Mouse (Mus musculus) activated CD4-positive, CD25-positive, alpha-beta regulatory T cell, adult 4 months (primary cell): ENCODE data around the gene Slc25a48. TPM values are rescaled to one million over a fixed set of nuclear protein-coding genes. Genes with fewer than 3 reads are reported as not detected.

Source experiments
- ATAC-seq: one replicate; pipeline ENCODE4 v1.8.0; 2017
- polyA plus RNA-seq, 2 experiments: library from polyadenylated mRNA; unstranded; fragments of 100-300 nt; shearing (Covaris generic); gene quantifications; one replicate each; pipeline ENCODE4 v1.2.1; 2017

Gene Slc25a48
- polyA plus RNA-seq, 2 experiments from 2014 or later = not detected

DNA sequence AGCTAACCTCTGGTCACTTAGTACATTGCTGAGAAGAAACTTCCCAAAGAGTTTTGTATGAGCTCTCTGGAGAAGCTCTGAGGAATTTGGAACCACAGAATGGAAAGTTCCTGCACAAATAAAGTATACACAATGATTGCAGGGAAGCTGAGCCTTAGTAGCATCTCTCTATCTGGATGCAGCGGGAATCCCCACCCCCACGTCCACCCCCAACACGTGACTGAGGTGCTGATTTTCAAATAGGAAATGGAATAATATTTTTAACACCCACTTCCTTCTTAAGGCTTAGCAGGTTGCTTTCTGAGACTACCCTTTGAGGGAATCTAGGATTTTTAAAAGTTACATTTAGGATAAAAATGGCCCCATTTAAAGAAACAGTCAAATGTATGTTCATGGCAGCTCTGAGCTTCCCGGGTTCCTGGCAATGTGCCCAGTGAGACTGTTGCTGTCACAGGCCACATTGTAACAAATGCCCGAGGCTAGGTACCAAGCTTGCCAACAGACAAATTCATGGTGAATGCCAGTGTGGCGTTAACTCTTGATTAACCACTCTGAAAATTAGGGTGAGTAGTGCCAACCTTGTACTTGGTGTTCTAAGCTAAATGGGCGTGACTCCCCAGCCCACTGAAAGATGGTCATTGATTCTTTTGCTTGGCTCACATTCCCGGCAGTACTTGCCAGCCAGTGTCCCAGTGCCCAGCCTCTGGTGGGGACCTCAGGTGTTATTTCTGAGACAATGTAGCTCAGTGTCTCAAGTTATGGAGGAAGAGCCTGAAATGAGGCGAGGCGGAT is 11.3 kb downstream of the Slc25a48 start:
- ATAC-seq = no peak

DNA sequence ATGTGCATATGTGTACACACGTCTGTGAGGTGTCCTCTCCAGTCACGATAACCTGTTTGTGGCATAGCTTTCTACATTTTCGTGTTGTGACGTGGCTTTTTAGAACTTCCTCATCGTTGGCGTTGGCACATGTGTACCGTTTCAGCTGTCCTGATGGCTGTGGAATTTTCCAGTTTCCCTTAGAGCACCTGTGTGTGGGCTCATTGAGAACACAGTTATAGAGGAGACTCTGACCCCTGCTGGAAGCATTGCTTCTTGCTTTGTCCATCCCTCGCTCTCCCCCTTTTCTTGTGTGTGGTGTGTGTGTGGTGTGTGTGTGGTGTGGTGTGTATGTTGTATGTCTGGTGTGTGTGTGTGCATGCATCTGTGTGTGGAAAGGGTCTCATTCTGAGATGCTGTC is 11.9 kb downstream of the Slc25a48 start:
- no peak for ATAC-seq

DNA sequence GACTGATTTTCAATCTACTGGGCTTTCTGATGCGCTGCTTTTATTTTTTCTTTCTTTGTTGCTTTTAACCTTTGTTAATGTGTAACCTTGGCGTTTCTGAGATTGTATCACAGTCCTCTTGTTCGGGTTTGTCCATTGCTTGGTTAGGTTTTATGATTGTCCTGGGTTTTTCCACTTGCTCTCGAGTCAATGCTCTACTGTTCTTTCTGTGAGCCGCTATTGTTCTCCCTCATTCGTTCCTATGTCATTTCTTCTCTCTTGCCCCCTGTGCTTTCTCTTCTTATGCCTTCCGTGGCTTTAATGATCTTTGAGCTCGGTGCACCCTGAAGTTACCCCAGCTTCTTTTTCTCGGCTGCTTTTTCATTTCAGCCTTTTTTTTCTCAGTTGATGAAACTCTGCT is 19.8 kb downstream of the Slc25a48 start:
- no peak for ATAC-seq

DNA sequence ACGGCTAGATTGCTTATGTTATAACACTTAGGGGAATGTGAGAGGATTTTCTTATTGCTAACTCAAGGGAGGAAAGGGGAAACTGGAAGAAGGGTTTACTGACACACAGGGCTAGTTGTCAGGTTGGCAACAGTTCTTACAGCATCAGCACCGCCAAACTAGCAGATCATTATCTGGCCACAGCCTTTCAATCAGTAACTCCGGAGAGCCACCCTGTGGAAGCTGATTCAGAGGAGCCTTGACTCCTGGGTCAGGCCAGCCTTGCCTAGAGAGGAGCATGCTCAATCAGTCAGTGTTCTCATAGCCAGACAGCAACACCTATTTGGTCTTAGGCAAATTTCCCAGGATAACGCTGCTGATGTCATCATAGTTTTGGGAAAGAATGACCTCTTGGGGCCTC is 23.3 kb downstream of the Slc25a48 start:
- no peak for ATAC-seq

DNA sequence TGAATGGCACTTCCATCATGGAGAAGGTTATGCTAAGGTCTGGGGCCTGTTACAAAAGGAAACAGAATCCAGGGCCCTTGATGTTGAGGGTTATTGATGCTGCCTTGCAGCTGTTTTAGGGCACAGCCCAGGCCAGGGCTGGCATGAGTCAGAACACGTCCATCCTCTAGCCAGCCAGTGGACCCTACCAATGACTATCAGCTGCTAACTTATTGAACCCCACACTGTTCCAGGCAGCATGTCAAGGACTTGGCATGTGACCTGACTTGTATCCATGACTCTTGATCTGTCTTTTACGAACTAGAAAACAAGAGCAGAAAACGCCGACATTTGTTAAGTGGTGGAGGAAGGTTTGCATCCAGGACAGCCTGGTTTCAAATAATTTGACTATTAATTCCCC is 24.6 kb downstream of the Slc25a48 start:
- ATAC-seq = no peak

DNA sequence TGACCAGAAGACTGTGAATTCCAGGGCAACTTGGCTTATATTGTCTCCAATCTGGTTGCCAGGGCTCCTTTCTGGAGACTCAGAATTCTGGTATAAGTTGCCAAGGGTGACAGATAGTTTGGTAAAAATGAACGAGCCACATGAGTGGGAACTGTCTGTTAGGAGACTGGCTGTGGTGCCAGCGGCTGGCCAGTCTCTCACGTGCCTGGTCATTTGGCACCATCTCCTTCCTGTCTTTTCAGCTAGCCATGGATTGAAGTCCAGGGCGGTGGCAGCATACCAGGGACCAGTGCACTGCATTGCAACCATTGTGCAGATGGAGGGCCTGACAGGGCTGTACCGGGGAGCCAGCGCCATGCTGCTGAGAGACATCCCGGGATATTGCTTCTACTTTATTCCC is 25.1 kb downstream of the Slc25a48 start:
- no peak for ATAC-seq

DNA sequence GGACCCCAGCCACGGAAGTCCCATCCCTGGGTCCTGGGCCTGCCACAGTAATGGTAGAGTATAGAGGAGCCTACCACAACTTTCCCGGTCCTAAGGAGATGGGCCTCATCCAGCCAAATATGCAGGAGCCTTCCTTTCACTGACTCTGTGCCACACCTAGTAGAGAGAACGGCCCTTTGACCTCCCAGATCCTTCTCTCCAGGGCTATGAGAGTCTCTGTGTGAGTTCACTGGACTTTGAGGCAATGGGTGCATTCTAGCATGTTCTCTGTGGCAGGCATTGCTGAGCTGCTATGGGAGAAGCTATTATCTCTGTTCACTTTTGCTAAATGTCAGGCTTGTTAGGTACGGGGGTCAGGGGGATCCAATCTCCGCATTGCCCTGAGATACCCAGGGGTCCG is 25.6 kb downstream of the Slc25a48 start:
- ATAC-seq = no peak

DNA sequence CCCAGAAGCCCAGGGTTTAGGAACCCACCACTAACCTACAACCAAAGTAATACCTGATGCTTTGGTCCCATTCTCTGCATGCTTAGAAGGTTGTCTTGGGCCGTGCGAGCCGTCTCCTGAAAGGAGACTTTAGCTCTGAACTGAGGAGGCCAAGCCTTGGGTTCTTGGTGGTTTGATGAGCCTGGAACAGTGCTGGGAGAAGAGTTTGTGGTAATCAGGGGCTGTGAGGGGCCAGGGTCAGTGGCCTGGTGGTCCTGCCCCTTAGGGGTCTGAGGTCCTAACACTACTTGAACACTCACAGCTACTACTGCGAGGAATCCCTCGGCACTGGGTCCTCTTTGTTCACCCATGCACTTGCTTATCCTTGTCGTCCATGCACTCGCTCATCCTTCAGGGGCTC is 29.6 kb downstream of the Slc25a48 start:
- no peak for ATAC-seq

DNA sequence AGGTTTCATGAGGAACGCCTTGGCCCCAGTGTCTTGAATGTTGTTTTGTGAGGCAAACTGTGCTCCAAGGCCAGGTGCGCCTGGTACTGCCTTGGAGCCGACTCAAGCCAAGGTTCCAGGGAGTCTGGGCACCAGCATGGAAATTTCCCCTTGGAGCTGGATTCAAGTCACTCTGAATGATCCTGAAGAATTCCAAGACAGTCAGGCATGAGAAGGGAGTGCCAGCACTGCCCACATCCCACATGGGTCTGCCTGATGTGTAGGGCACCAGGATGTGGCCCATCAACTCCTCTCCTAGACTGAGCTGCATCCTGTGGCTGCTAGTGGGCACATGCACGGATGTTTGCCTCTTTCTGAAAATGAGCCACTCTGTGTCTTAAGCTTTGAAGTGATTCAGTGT is 30.4 kb downstream of the Slc25a48 start:
- ATAC-seq = no peak

DNA sequence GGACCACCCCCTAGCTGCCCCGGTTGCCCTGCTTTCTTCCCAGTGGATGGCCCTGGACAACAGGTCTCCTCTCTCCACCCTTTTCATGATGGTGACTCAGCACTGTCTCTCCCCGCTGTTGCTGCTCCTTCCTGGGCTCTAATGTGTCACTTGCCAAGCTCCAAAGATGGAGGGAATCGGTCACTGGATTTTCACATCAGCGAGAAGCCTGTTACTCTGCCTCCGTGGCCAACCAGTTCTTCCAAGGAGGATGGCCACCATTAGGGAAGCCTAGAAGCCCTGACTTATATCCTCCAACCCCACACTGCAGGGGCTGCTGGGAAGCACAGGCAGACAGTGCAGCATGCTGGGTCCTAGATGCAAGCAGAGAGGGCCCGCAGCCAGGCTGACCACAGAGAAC is 33.1 kb downstream of the Slc25a48 start:
- ATAC-seq = no peak

DNA sequence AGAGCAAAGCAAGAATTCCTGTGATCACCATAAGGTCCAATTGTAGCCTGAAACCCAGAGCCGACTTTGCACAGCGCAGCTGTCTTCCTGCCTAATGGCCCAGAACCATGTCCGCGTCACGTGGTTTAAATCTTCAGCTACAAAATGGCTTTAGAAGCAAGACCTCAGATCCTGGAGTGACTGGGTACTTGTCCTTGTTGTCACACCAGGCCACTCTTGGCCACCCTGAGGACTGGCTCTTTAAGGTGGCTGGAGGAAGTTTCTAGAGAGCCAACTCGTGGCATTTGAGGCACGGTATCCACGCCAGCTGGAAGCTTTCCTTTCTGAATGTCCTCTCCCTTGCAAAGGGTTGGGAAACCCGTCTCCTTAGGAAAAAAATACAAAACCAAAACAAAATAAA is 33.8 kb downstream of the Slc25a48 start:
- ATAC-seq = no peak

DNA sequence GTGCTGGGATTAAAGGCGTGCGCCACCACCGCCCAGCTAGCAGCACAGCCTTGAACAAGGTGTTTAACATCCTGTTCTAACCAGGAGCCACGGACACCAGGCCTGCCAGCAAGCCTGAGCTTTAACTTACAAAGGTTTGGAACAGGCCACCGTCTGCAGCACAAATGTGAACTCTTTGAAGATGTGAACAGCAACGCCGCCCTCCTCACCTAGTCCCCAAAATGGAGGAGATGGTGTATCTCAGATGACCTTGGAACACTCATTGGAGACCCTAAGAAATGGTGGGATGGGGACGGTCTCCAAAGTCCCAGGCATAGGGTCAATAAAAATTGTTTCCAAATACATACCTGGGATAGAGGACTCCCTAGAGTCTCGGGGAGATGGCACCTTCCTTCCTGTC is 34.5 kb downstream of the Slc25a48 start:
- ATAC-seq = no peak

DNA sequence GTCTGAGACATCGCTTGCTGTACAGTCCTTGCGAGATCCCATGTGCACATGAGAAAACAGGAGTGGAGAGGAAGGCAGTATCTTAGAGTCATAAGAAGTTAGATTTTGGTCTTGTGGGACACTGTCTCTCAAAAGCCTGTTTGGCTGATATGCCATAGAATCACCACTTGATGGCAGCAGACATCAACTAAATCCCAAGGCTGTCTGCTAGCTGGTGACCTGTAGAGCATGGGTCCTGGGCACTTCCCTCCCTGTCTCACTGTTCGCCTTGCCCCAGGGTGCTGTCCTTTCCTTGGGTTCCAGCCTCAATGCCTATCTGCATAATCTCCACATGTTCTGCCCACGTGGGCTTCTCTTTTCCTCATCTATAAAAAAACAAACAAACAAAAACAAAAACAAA is 37.2 kb downstream of the Slc25a48 start:
- no peak for ATAC-seq

DNA sequence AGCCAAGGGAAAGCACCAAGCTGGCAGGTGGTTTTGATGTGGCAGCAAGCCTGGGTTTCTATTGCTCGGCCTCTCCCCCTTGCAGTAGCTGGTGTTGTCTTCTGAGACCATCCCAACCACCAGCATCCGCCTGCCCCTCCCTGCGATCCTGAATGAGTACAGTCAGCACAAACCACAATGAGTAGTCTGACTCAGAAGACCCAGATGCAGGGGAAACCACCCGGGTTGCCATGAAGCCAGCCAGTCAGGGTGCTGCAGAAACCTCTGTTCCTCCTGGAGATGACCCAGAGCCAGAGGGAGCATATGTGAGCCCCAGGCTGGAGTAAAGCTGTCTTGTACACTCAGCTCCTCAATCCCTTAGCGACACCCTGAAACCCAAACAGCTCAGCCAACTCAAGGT is 38.6 kb downstream of the Slc25a48 start:
- ATAC-seq = peak; percentile 94

DNA sequence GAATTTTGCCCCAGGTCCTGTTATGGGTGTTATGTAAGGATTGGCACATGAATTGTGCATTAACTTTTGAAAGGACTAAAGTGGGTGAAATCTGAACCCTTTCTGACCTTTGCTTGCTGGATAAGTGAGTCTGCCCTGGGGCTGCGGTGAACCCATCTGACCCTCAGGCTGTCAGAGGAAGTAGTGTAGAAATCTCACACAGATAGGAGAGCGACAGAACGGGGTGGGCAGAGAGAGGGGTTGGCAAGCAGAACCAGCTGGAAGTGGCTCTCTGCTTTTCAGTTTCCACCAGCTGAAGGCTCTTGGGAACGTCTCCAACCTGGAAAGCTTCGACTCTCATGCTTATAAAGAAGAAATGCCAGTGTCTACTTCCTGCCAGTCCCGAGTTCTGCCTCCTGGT is 39.1 kb downstream of the Slc25a48 start:
- no peak for ATAC-seq

DNA sequence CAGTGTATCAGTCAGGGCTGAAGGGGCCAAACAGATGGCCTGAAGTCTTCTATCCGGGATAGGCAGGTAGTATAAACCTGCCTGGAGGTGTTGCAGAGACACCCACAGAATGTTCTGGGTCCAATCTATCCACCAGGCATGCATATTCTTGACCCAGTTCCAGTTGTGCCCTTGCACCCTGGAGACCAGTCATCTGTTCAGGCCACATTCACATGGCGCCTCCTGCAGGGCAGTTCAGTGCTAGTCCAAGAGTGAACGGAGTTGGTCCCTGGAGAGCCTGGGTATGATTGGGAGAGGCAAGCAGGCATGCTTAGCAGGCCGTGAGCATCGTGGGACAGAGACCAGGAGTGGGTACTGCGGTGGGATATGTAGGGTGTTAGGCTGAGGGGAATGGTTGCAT is 39.9 kb downstream of the Slc25a48 start:
- no peak for ATAC-seq

DNA sequence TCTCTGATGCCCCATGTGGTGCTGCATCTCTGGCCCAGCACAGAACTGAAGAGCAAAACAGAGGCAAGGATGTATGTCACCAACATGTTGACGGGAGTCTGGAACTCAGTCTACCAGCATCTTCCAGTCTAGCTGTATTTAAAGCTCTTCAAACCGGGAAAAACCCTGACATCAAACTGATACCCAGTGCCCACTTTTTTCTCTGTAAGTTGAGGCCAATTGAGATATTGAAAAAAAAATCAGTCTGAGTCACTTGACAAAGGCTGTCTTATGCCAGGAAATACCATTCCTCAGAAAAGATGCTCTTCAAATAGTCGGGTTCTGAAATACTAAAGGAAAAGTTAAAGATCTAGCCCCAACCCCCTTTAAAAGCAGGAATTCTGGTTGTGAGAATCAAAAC is 44.0 kb downstream of the Slc25a48 start, which contains the start of gene Il9:
Il9 (minus strand) TSS at position 101 of the 400 bp plus-strand sequence.
- ATAC-seq = no peak

DNA sequence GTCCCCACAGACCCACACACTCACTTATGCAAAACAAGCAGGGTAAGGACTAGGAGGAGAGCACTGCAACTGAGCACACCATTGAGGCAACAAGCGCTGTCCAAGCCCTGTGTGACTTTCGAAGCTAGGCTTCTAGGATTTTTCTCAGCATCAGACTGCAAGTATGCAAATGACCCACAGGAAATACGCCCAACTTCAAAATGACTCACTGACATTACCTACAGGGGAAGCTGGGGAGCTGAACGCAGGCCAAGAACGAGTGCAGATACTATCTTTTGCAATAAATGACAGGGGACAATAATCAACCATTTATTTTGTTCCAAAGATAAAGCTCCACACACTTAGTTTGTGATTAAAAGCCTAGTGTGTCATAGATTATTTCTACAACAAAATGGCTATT is 49.9 kb downstream of the Slc25a48 start:
- ATAC-seq = no peak

DNA sequence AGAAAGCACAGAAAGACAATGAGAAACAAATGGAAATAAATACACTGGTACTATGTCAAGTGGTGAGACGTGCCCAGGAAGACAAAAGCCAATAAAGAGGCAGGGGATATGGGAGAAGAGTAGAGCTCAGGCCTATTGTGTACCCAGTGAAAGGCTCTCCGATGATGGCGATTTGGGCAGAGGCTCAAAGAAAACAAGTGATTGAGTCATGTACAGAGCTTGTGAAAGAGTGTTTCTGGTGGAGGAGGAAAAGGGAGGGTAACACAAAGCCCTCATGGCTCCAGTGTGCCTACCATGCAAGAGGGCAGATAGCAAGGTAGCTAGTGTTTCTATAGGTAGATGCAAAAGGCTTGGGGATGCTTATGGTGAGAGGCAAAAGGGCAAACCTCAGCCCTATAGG is 56.3 kb downstream of the Slc25a48 start:
- ATAC-seq = no peak

DNA sequence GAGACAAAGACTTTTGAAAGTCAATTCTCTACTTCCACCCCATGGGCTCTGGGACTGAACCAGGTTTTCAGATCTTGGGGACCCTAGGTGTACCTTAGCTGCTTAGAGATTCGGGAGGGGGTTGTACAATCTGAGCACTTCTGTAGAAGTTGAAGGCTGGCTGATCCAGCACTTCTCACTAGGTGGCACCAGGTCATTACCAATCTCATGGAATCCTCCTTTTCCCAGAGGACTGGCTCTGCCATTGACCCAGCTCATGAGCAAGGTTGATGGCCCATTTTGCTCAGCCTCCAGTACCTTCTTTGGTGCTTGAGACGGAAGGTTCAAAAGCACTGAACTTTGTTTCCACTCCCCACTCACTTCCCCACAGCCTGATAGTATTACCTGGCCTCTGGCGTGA is 62.0 kb downstream of the Slc25a48 start:
- ATAC-seq = no peak

DNA sequence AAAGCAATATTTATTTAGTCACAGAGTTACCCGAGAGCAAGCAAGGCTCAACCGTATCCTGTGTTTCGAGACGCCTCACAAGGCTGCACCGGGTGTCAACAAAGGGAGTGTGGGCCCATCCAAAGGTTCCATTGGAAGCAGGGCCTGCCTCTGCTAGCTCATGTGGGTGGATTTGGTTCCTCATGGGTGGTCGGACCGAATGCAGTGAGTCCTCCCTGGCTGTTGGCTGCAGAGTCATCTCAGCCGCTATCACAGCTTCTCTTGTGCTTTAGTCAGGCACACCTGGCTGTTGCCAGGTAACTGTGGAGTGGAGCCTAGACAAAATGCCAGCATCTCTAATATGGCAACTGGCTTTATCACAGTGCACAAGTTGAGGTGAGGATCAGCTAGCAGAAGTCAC is 62.5 kb downstream of the Slc25a48 start:
- ATAC-seq = no peak

DNA sequence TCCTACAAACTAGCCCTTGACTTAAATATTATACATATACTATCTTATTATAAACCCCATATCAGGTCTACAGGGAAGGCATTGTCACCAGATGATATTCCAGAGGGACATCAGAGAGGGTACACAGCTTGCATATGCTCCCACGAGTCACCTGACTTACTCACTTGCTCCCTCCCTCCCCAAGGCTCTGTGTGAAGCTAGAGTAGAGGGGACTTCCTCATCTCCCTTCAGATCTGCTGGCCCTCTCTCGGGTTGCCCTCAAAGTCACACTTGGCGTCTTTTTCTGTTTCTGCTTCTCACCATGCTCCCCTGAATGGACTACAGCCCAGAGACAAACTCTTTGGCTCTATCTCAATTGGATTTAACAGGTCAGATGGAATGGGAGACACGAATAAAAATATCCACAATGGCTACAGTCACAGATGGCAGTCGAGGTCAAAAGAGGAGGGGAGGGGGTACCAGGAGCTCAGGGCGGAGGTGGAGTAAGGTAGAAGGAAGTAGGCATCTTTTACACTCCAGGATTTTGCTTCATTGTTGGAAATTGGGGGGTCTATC is 63.8 kb downstream of the Slc25a48 start:
- no peak for ATAC-seq

DNA sequence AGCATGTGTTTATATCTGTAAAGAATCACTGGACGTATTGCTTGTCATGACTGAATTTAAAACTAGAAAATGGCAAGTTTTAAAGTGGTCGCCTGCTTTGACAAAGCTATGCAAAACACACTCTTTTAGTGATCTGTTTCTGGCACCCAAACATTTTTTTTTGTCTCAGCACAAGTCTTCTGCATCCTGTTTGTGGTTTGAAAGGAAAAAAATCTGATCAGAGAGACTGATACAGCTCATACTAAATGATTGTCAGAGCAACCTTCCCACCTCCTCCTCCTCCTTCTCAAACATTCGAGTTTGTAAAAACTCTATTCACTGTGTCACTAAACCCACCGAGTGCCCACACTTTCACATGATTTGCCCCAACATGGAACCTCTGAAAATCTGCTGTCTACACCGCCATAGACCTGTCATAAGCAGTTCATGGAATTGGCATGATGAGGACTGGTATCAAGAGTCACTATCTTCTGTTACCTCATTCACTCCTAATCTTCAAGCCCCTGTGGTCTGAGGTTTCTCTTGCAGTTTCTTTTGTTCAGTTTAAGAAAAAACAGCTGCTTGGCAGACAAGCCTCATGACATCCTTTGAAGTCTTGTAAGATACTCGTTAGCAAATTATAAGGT is 68.8 kb downstream of the Slc25a48 start:
- peak; percentile 89 for ATAC-seq

DNA sequence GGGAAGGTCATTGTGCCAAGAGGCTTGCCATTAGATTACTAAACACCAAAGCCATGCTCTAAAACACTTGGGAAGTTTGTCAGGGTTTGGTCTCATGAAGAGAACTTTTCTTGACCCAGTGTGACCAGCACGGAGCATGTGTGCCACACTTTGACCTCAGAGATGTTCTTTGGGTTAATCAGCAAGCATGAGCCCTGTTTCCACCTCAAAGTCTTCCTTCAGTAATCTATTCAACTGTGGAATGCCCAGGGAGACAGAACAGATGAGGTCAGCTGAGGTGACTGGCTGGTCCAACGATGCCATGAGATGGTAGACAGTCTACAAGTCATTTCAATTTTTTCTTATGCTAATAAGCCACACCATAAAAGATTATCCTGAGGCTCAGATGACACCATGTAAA is 71.6 kb downstream of the Slc25a48 start:
- ATAC-seq = no peak
